Mouse (Mus musculus): ENCODE results near the gene Lrch3. TPM values are rescaled to one million over a fixed set of nuclear protein-coding genes. Genes with fewer than 3 reads are reported as not detected.
"Not testable (repeated sequence)": the region's sequence is repeated elsewhere in the genome, so short reads cannot be mapped to it uniquely, and the experiment has no call there.

The Lrch3 gene
- 39.9 and 52.7 TPM in 2 replicates for polyA plus RNA-seq (2011; ENCODE audit: insufficient read length, low read depth, missing spikeins)

GRCm38 (mm10) chr16:32913937-32914881, at the start of gene Lrch3:
TSS of gene Lrch3 (plus strand) at chr16:32914100.
- TF ChIP-seq POLR2A (IDR thresholded peaks at IDR 0.05; ENCODE audit: low read depth, low read length): peak; percentile 93
- no peak for TF ChIP-seq CTCF (IDR thresholded peaks at IDR 0.05; ENCODE audit: borderline replicate concordance, insufficient read depth, low read length)
- Histone ChIP-seq H3K4me3 (ENCODE audit: insufficient read depth, low read length) (peak within 1 kb of the TSS; percentile 85), H3K27ac (ENCODE audit: insufficient read depth, low read length) (peak within 1 kb of the TSS; percentile 45), H3K4me1 (ENCODE audit: control insufficient read depth, insufficient read depth, low read length) (peaks cover 4% of the 10 kb centered on the region; the same call in 1 of the 2 replicates)

GRCm38 (mm10) chr16:32865401-32865800, 48.5 kb upstream of the Lrch3 start:
- 0 out of 2 replicates have a peak, but pooled peaks cover 2% of the 10 kb centered on the region for H3K4me1 ChIP-seq (ENCODE audit: control insufficient read depth, insufficient read depth, low read length)
- no peak overlapping the region for H3K4me3 ChIP-seq (ENCODE audit: insufficient read depth, low read length)
- H3K27ac ChIP-seq (ENCODE audit: insufficient read depth, low read length): no peak overlapping the region
- TF ChIP-seq POLR2A (IDR thresholded peaks at IDR 0.05; ENCODE audit: low read depth, low read length) (no peak), CTCF (IDR thresholded peaks at IDR 0.05; ENCODE audit: borderline replicate concordance, insufficient read depth, low read length) (no peak)

- Histone ChIP-seq H3K4me3 (ENCODE audit: insufficient read depth, low read length) (peak overlapping the region; percentile 93), H3K4me1 (ENCODE audit: control insufficient read depth, insufficient read depth, low read length) (0 out of 2 replicates have a peak, but pooled peaks cover 2% of the 10 kb centered on the region), H3K27ac (ENCODE audit: insufficient read depth, low read length) (peak overlapping the region; percentile 80; the same call in 1 of the 2 replicates)
- TF ChIP-seq CTCF (IDR thresholded peaks at IDR 0.05; ENCODE audit: borderline replicate concordance, insufficient read depth, low read length) (no peak), POLR2A (IDR thresholded peaks at IDR 0.05; ENCODE audit: low read depth, low read length) (no peak)
Measured at GRCm38 (mm10) chr16:32866713-32867112, 47.2 kb upstream of the Lrch3 start.

GRCm38 (mm10) chr16:32867919-32868552, 45.9 kb upstream of the Lrch3 start:
- H3K4me3 ChIP-seq (ENCODE audit: insufficient read depth, low read length): peak overlapping the region; percentile 93
- no peak for TF ChIP-seq CTCF (IDR thresholded peaks at IDR 0.05; ENCODE audit: borderline replicate concordance, insufficient read depth, low read length)
- peak; percentile 88 for TF ChIP-seq POLR2A (IDR thresholded peaks at IDR 0.05; ENCODE audit: low read depth, low read length)
- 0 out of 2 replicates have a peak, but pooled peaks cover 2% of the 10 kb centered on the region for H3K4me1 ChIP-seq (ENCODE audit: control insufficient read depth, insufficient read depth, low read length)
- H3K27ac ChIP-seq (ENCODE audit: insufficient read depth, low read length): peak overlapping the region; percentile 80

- Histone ChIP-seq H3K27ac (ENCODE audit: insufficient read depth, low read length) (no peak overlapping the region), H3K4me3 (ENCODE audit: insufficient read depth, low read length) (no peak overlapping the region), H3K4me1 (ENCODE audit: control insufficient read depth, insufficient read depth, low read length) (0 out of 2 replicates have a peak, but pooled peaks cover 2% of the 10 kb centered on the region)
- TF ChIP-seq CTCF (IDR thresholded peaks at IDR 0.05; ENCODE audit: borderline replicate concordance, insufficient read depth, low read length) (no peak), POLR2A (IDR thresholded peaks at IDR 0.05; ENCODE audit: low read depth, low read length) (no peak)
Measured at GRCm38 (mm10) chr16:32870231-32870630, 43.7 kb upstream of the Lrch3 start.

GRCm38 (mm10) chr16:32873366-32873765, 40.5 kb upstream of the Lrch3 start:
- no peak overlapping the region for H3K4me3 ChIP-seq (ENCODE audit: insufficient read depth, low read length)
- no peak overlapping the region for H3K27ac ChIP-seq (ENCODE audit: insufficient read depth, low read length)
- H3K4me1 ChIP-seq (ENCODE audit: control insufficient read depth, insufficient read depth, low read length): no peaks in the 10 kb centered on the region
- TF ChIP-seq CTCF (IDR thresholded peaks at IDR 0.05; ENCODE audit: borderline replicate concordance, insufficient read depth, low read length) (no peak), POLR2A (IDR thresholded peaks at IDR 0.05; ENCODE audit: low read depth, low read length) (no peak)

GRCm38 (mm10) chr16:32875281-32875680, 38.6 kb upstream of the Lrch3 start:
- H3K4me3 ChIP-seq (ENCODE audit: insufficient read depth, low read length); H3K4me1 ChIP-seq (ENCODE audit: control insufficient read depth, insufficient read depth, low read length): not testable (repeated sequence)

GRCm38 (mm10) chr16:32875847-32876246, 38.1 kb upstream of the Lrch3 start:
- TF ChIP-seq CTCF (IDR thresholded peaks at IDR 0.05; ENCODE audit: borderline replicate concordance, insufficient read depth, low read length): no peak
- TF ChIP-seq POLR2A (IDR thresholded peaks at IDR 0.05; ENCODE audit: low read depth, low read length): no peak
- Histone ChIP-seq H3K27ac (ENCODE audit: insufficient read depth, low read length) (no peak overlapping the region), H3K4me3 (ENCODE audit: insufficient read depth, low read length) (no peak overlapping the region), H3K4me1 (ENCODE audit: control insufficient read depth, insufficient read depth, low read length) (peaks cover 6% of the 10 kb centered on the region; the same call in 1 of the 2 replicates)

More at GRCm38 (mm10) chr16:32875281-32875680, 38.6 kb upstream of the Lrch3 start:
- not testable (repeated sequence) for H3K27ac ChIP-seq (ENCODE audit: insufficient read depth, low read length)

GRCm38 (mm10) chr16:32876831-32877230, 37.1 kb upstream of the Lrch3 start:
- Histone ChIP-seq H3K4me3 (ENCODE audit: insufficient read depth, low read length) (peak overlapping the region; percentile 75), H3K4me1 (ENCODE audit: control insufficient read depth, insufficient read depth, low read length) (peaks cover 6% of the 10 kb centered on the region; the same call in 1 of the 2 replicates), H3K27ac (ENCODE audit: insufficient read depth, low read length) (no peak overlapping the region)
- TF ChIP-seq POLR2A (IDR thresholded peaks at IDR 0.05; ENCODE audit: low read depth, low read length) (no peak), CTCF (IDR thresholded peaks at IDR 0.05; ENCODE audit: borderline replicate concordance, insufficient read depth, low read length) (no peak)
